Mouse (Mus musculus): ENCODE measurements around the gene Ntrk3. TPM values are rescaled to one million over a fixed set of nuclear protein-coding genes. Genes with fewer than 3 reads are reported as not detected.

Ntrk3 gene
- polyA plus RNA-seq, 1 experiment from 2014 or later, result 0.16 TPM

GRCm38 (mm10) chr7:78753752-78754457, 16.1 kb upstream of the Ntrk3 start:
- 84% methylated on average over 7 of the region's 7 CpGs for WGBS
- no peak for DNase-seq (ENCODE audit: low spot score)
- Histone ChIP-seq H3K36me3 (no peaks in the 10 kb centered on the region), H3K9me3 (replicated peaks) (no peaks in the 10 kb centered on the region), H3K4me1 (no peaks in the 10 kb centered on the region), H3K27ac (no peak overlapping the region), H3K4me3 (no peak overlapping the region), H3K27me3 (ENCODE audit: low read depth, poor library complexity, severe bottlenecking) (no peaks in the 10 kb centered on the region)

GRCm38 (mm10) chr7:78752961-78753360, 15.1 kb upstream of the Ntrk3 start:
- 88% methylated on average over 4 of the region's 4 CpGs for WGBS
- Histone ChIP-seq H3K4me3 (no peak overlapping the region), H3K9me3 (replicated peaks) (no peaks in the 10 kb centered on the region), H3K27ac (no peak overlapping the region), H3K4me1 (no peaks in the 10 kb centered on the region), H3K36me3 (no peaks in the 10 kb centered on the region), H3K27me3 (ENCODE audit: low read depth, poor library complexity, severe bottlenecking) (no peaks in the 10 kb centered on the region)
- DNase-seq (ENCODE audit: low spot score), result no peak

- no peak overlapping the region for H3K4me3 ChIP-seq
- H3K36me3 ChIP-seq, result no peaks in the 10 kb centered on the region
- no peaks in the 10 kb centered on the region for H3K4me1 ChIP-seq
- H3K27ac ChIP-seq, result no peak overlapping the region
- WGBS, result 73% methylated on average over 5 of the region's 5 CpGs
- H3K9me3 ChIP-seq (replicated peaks), result no peaks in the 10 kb centered on the region
- DNase-seq (ENCODE audit: low spot score), result no peak
- no peaks in the 10 kb centered on the region for H3K27me3 ChIP-seq (ENCODE audit: low read depth, poor library complexity, severe bottlenecking)
Measured at GRCm38 (mm10) chr7:78743731-78744385, 6.0 kb upstream of the Ntrk3 start.

- Histone ChIP-seq H3K27me3 (ENCODE audit: low read depth, poor library complexity, severe bottlenecking) (no peaks in the 10 kb centered on the region), H3K27ac (no peak overlapping the region), H3K4me1 (no peaks in the 10 kb centered on the region), H3K4me3 (no peak overlapping the region), H3K36me3 (no peaks in the 10 kb centered on the region), H3K9me3 (replicated peaks) (no peaks in the 10 kb centered on the region)
- no peak for DNase-seq (ENCODE audit: low spot score)
- WGBS, result 83% methylated on average over 8 of the region's 8 CpGs
Measured at GRCm38 (mm10) chr7:78739351-78740000, 1.7 kb upstream of the Ntrk3 start.

GRCm38 (mm10) chr7:78737196-78737595, 616 bp downstream of the Ntrk3 start:
- no peaks in the 10 kb centered on the region for H3K4me1 ChIP-seq
- whole genome bisulfite sequencing, result 93% methylated on average over 6 of the region's 6 CpGs
- H3K27me3 ChIP-seq (ENCODE audit: low read depth, poor library complexity, severe bottlenecking), result no peaks in the 10 kb centered on the region
- no peaks in the 10 kb centered on the region for H3K9me3 ChIP-seq (replicated peaks)
- no peak for DNase-seq (ENCODE audit: low spot score)
- no peak overlapping the region for H3K27ac ChIP-seq
- no peak overlapping the region for H3K4me3 ChIP-seq
- no peaks in the 10 kb centered on the region for H3K36me3 ChIP-seq

- Histone ChIP-seq H3K27ac (no peak overlapping the region), H3K4me1 (no peaks in the 10 kb centered on the region), H3K36me3 (no peaks in the 10 kb centered on the region), H3K4me3 (no peak overlapping the region), H3K9me3 (replicated peaks) (no peaks in the 10 kb centered on the region), H3K27me3 (ENCODE audit: low read depth, poor library complexity, severe bottlenecking) (no peaks in the 10 kb centered on the region)
- DNase-seq (ENCODE audit: low spot score), result no peak
- WGBS, result 81% methylated on average over 8 of the region's 8 CpGs
Measured at GRCm38 (mm10) chr7:78731391-78731790, 6.4 kb downstream of the Ntrk3 start.

- no peaks in the 10 kb centered on the region for H3K9me3 ChIP-seq (replicated peaks)
- 86% methylated on average over 4 of the region's 4 CpGs for WGBS
- no peak overlapping the region for H3K4me3 ChIP-seq
- no peaks in the 10 kb centered on the region for H3K36me3 ChIP-seq
- DNase-seq (ENCODE audit: low spot score), result no peak
- H3K27me3 ChIP-seq (ENCODE audit: low read depth, poor library complexity, severe bottlenecking), result no peaks in the 10 kb centered on the region
- H3K27ac ChIP-seq, result no peak overlapping the region
- no peaks in the 10 kb centered on the region for H3K4me1 ChIP-seq
Measured at GRCm38 (mm10) chr7:78724591-78724990, 13.2 kb downstream of the Ntrk3 start.

- H3K36me3 ChIP-seq, result no peaks in the 10 kb centered on the region
- 95% methylated on average over 4 of the region's 4 CpGs for WGBS
Measured at GRCm38 (mm10) chr7:78722051-78722450, 15.8 kb downstream of the Ntrk3 start.

GRCm38 (mm10) chr7:78720989-78721816, 16.6 kb downstream of the Ntrk3 start:
- no peak overlapping the region for H3K4me3 ChIP-seq
- 82% methylated on average over 9 of the region's 9 CpGs for WGBS
- no peaks in the 10 kb centered on the region for H3K9me3 ChIP-seq (replicated peaks)
- H3K36me3 ChIP-seq, result no peaks in the 10 kb centered on the region
- H3K27me3 ChIP-seq (ENCODE audit: low read depth, poor library complexity, severe bottlenecking), result no peaks in the 10 kb centered on the region
- H3K27ac ChIP-seq, result no peak overlapping the region
- no peak for DNase-seq (ENCODE audit: low spot score)
- no peaks in the 10 kb centered on the region for H3K4me1 ChIP-seq

More at GRCm38 (mm10) chr7:78722051-78722450, 15.8 kb downstream of the Ntrk3 start:
- H3K27ac ChIP-seq, result no peak overlapping the region
- H3K27me3 ChIP-seq (ENCODE audit: low read depth, poor library complexity, severe bottlenecking), result no peaks in the 10 kb centered on the region
- no peaks in the 10 kb centered on the region for H3K4me1 ChIP-seq
- H3K9me3 ChIP-seq (replicated peaks), result no peaks in the 10 kb centered on the region
- H3K4me3 ChIP-seq, result no peak overlapping the region
- DNase-seq (ENCODE audit: low spot score), result no peak

- no peak overlapping the region for H3K27ac ChIP-seq
- no peak for DNase-seq (ENCODE audit: low spot score)
- H3K4me1 ChIP-seq, result no peaks in the 10 kb centered on the region
- no peaks in the 10 kb centered on the region for H3K9me3 ChIP-seq (replicated peaks)
- H3K27me3 ChIP-seq (ENCODE audit: low read depth, poor library complexity, severe bottlenecking), result no peaks in the 10 kb centered on the region
- no peaks in the 10 kb centered on the region for H3K36me3 ChIP-seq
- H3K4me3 ChIP-seq, result no peak overlapping the region
- 87% methylated on average over 7 of the region's 7 CpGs for WGBS
Measured at GRCm38 (mm10) chr7:78719795-78720460, 17.9 kb downstream of the Ntrk3 start.

GRCm38 (mm10) chr7:78719117-78719516, 18.7 kb downstream of the Ntrk3 start:
- DNase-seq (ENCODE audit: low spot score), result no peak
- Histone ChIP-seq H3K36me3 (no peaks in the 10 kb centered on the region), H3K4me1 (no peaks in the 10 kb centered on the region), H3K27ac (no peak overlapping the region), H3K27me3 (ENCODE audit: low read depth, poor library complexity, severe bottlenecking) (no peaks in the 10 kb centered on the region), H3K4me3 (no peak overlapping the region), H3K9me3 (replicated peaks) (no peaks in the 10 kb centered on the region)
- 94% methylated on average over 5 of the region's 5 CpGs for WGBS

- Histone ChIP-seq H3K4me3 (no peak overlapping the region), H3K36me3 (no peaks in the 10 kb centered on the region), H3K4me1 (no peaks in the 10 kb centered on the region), H3K9me3 (replicated peaks) (no peaks in the 10 kb centered on the region), H3K27ac (no peak overlapping the region), H3K27me3 (ENCODE audit: low read depth, poor library complexity, severe bottlenecking) (no peaks in the 10 kb centered on the region)
- DNase-seq (ENCODE audit: low spot score), result no peak
- WGBS, result 89% methylated on average over 8 of the region's 8 CpGs
Measured at GRCm38 (mm10) chr7:78718191-78718609, 19.6 kb downstream of the Ntrk3 start.
